Mouse (Mus musculus) left cerebral cortex, adult 2 months (tissue): ENCODE measurements around the gene 1700042G07Rik. TPM values are rescaled to one million over a fixed set of nuclear protein-coding genes. Genes with fewer than 3 reads are reported as not detected.

ENCODE experiments used
- DNase-seq, 2 experiments: peaks; one replicate each; pipeline ENCODE4 v3.0.0; 2021 to 2022; ENCODE audit warnings: low spot score in 2 of 2, mixed read lengths in 1 of 2; ENCODE audit errors: extremely low spot score in 1 of 2
- H3K27ac ChIP-seq: fragments of 200-600 bp; 2 replicates; pipeline ENCODE4 v1.8.1; 2022
- H3K4me3 ChIP-seq: fragments of 200-600 bp; 2 replicates; pipeline ENCODE4 v1.8.1; 2022
- CTCF ChIP-seq: fragments of 200-600 bp; IDR thresholded peaks from 2 replicates; pipeline ENCODE4 v1.8.1; 2022; ENCODE audit warnings: antibody characterized with exemption, mild to moderate bottlenecking, moderate library complexity
- intact Hi-C: fragments of 180-260 bp; cut with DNase I; formaldehyde crosslinking; loops from one replicate; pipeline ENCODE4 v1.15.1; 2025
- total RNA-seq, 2 experiments: library from RNA; stranded (reverse); gene quantifications; 2 replicates each; pipeline ENCODE4 v1.2.3; 2021

1700042G07Rik gene
- total RNA-seq, 2 experiments from 2014 or later, result not detected

- DNase-seq, result no peak
- intact Hi-C loops, result loop anchor here (5.0 kb wide), 2 partner anchors 177 to 237 kb away; no protein-coding TSS in a partner anchor
- Histone ChIP-seq H3K27ac (no peak overlapping the region), H3K4me3 (no peak overlapping the region)
- TF ChIP-seq CTCF, result no peak
Observed at GRCm38 (mm10) chr4:116164759-116165554, 8.2 kb upstream of the 1700042G07Rik start.

GRCm38 (mm10) chr4:116165708-116166407 lies 7.3 kb upstream of the 1700042G07Rik start:
- intact Hi-C loops, result loop anchor here (5.0 kb wide), 2 partner anchors 176 to 236 kb away; no protein-coding TSS in a partner anchor
- DNase-seq, result no peak
- no peak for TF ChIP-seq CTCF

GRCm38 (mm10) chr4:116167404-116167803 lies 5.8 kb upstream of the 1700042G07Rik start, which contains the start of gene Tspan1:
Tspan1 (minus strand) TSS chr4:116167601.
- DNase-seq, result no peak
- intact Hi-C loops, result loop anchor here (5.0 kb wide), 2 partner anchors 175 to 235 kb away; no protein-coding TSS in a partner anchor
- H3K4me3 ChIP-seq, result no peak within 1 kb of the TSS
- no peak within 1 kb of the TSS for H3K27ac ChIP-seq
- peak; percentile 25 for TF ChIP-seq CTCF

More at GRCm38 (mm10) chr4:116165708-116166407, 7.3 kb upstream of the 1700042G07Rik start:
- no peak overlapping the region for H3K4me3 ChIP-seq
- no peak overlapping the region for H3K27ac ChIP-seq

DNA sequence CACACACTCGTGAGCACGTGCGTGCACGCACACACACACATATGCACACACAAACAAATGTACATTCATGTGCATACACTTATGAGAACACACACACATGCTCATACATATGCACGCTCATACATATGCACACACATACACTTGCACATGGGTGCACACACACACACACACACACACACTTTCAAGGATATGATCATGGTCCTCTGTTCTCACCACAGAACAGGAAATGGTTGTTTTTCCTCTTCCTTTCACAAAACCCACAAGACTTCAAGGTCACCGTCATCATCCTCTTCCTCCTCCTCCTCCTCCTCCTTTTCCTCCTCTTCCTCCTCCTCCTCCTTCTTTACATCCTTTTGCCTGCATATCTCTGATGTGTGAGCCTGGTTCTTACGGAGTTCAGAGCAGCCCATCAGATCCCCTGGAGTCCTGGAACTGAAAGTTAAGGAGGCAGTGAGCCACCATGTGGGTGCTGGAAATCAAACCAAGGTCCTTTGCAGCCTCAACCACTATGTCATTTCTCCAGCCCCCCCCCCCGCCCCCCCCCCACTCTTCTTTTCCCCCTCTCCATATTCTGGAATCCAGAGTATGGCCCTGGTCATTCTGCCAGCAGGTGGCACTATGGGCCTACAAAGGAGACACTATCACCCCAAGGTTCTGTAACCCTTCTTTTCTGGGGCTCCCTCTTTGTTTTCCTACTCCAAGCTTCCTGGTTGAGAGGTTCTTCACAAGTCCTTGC lies 4.4 kb upstream of the 1700042G07Rik start:
- Histone ChIP-seq H3K4me3 (no peak overlapping the region), H3K27ac (no peak overlapping the region)
- intact Hi-C loops, result loop anchor here (1.0 to 5.0 kb wide), 3 partner anchors 114 to 234 kb away; no protein-coding TSS in a partner anchor
- TF ChIP-seq CTCF, result peak; percentile 67
- peak; percentile 72 to 76 for DNase-seq

DNA sequence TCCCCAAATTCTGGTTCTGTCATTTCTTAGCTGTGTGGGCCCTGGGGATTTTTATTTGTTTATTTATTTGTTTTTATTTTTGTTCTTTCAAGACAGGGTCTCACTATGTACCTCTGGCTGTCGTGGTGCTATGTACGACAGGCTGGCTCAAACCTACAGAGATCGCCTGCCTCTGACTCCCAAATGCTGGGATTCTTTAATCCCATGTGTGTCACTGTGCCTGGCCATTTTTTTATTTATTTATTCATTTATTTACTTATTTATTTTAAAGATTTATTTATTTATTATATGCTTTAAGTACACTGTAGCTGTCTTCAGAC lies 3.9 kb upstream of the 1700042G07Rik start:
- Histone ChIP-seq H3K27ac (no peak overlapping the region), H3K4me3 (no peak overlapping the region)
- intact Hi-C loops, result loop anchor here (1.0 to 5.0 kb wide), 3 partner anchors 113 to 233 kb away; no protein-coding TSS in a partner anchor
- no peak for TF ChIP-seq CTCF
- no peak for DNase-seq

GRCm38 (mm10) chr4:116173752-116174151 lies 580 bp downstream of the 1700042G07Rik start:
- Histone ChIP-seq H3K4me3 (no peak overlapping the region), H3K27ac (peak overlapping the region; percentile 96)
- no peak for DNase-seq
- no peak for TF ChIP-seq CTCF
- intact Hi-C loops, result no loop called here

GRCm38 (mm10) chr4:116174466-116175116 lies 1.4 kb downstream of the 1700042G07Rik start:
- no peak for TF ChIP-seq CTCF
- intact Hi-C loops, result no loop called here

DNA sequence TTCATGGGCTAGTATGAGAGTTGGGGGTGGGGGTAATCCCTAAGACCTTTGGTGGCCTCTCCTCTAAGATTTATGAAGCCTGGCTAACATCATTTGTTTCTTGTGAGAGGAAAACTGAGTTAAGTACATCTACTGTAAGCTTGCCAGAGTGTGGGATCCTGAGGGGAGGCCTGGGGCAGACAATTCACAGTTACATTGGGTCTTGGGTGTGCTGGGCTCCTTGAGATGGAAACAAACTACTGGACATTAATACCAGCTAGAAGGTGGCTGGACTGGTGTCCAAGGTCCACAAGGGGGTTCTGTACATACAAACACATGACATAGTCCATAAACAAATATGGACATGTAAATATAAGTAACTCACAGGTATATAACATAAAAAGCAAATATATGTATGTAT lies 2.0 kb downstream of the 1700042G07Rik start:
- H3K27ac ChIP-seq, result peak overlapping the region; percentile 96
- TF ChIP-seq CTCF, result no peak
- peak overlapping the region; percentile 17; the same call in 1 of the 2 replicates for H3K4me3 ChIP-seq
- intact Hi-C loops, result no loop called here
- DNase-seq, result no peak

More at GRCm38 (mm10) chr4:116174466-116175116, 1.4 kb downstream of the 1700042G07Rik start:
- Histone ChIP-seq H3K4me3 (no peak overlapping the region), H3K27ac (peak overlapping the region; percentile 96)
- DNase-seq, result no peak

GRCm38 (mm10) chr4:116175711-116176542 lies 2.8 kb downstream of the 1700042G07Rik start:
- Histone ChIP-seq H3K4me3 (peak overlapping the region; percentile 37), H3K27ac (peak overlapping the region; percentile 96)
- intact Hi-C loops, result loop anchor here (1.0 kb wide), 2 partner anchors 14 to 45 kb away; partner anchors contain the start of gene Pik3r3
- no peak for DNase-seq
- TF ChIP-seq CTCF, result no peak

- H3K27ac ChIP-seq, result peak overlapping the region; percentile 96
- peak; percentile 66 to 75 for DNase-seq
- peak overlapping the region; percentile 37 for H3K4me3 ChIP-seq
- TF ChIP-seq CTCF, result no peak
- intact Hi-C loops, result loop anchor here (1.0 kb wide), 2 partner anchors 14 to 45 kb away; partner anchors contain the start of gene Pik3r3
Observed at GRCm38 (mm10) chr4:116176543-116176988, 3.4 kb downstream of the 1700042G07Rik start.
